Mouse (Mus musculus) liver, embryonic 15.5 days (tissue): ENCODE results near the gene Twsg1. TPM values are rescaled to one million over a fixed set of nuclear protein-coding genes. Genes with fewer than 3 reads are reported as not detected.

Experiments used
- polyA plus RNA-seq: library from polyadenylated mRNA; unstranded; fragments of >200 nt; fragmentation: Nextera tagmentation; extraction: Ambion mirVana; gene quantifications from 2 replicates; pipeline ENCODE4 v1.2.1, GENCODE M21; 2015

The Twsg1 gene
- polyA plus RNA-seq, 1 experiment from 2014 or later, result 16.1 TPM

Other genes with a start within 250 kb of the Twsg1 start
- gene Rab31, start 178.5 kb downstream of the Twsg1 start, polyA plus RNA-seq, result 6.1 and 6.3 TPM in 2 replicates
- 9.5 and 10.7 TPM in 2 replicates for gene Ppp4r1, start 168.7 kb downstream of the Twsg1 start, polyA plus RNA-seq
- gene Ralbp1, start 65.4 kb downstream of the Twsg1 start, polyA plus RNA-seq, result 38.8 and 42.1 TPM in 2 replicates
- 6.8 and 8.8 TPM in 2 replicates for gene Ankrd12, start 125.9 kb upstream of the Twsg1 start, polyA plus RNA-seq
- gene Ndufv2, start 150.3 kb upstream of the Twsg1 start, polyA plus RNA-seq, result 180 and 198 TPM in 2 replicates
- 15.2 and 17.1 TPM in 2 replicates for gene Washc1, start 160.3 kb upstream of the Twsg1 start, polyA plus RNA-seq
- 6.4 and 6.5 TPM in 2 replicates for gene Ddx11, start 172.3 kb upstream of the Twsg1 start, polyA plus RNA-seq